Mouse (Mus musculus) kidney, postnatal 36 days (tissue): Measurements from ENCODE around the gene Cdc14b.
A peak's percentile ranks its signal among the peaks of the same experiment; 100 is the strongest.

Experiments used
- DNase-seq, 2 experiments: peaks; one replicate each; pipeline ENCODE4 v3.0.0; 2021 to 2022; ENCODE audit warnings: mixed read lengths in 2 of 2

Cdc14b gene

DNA sequence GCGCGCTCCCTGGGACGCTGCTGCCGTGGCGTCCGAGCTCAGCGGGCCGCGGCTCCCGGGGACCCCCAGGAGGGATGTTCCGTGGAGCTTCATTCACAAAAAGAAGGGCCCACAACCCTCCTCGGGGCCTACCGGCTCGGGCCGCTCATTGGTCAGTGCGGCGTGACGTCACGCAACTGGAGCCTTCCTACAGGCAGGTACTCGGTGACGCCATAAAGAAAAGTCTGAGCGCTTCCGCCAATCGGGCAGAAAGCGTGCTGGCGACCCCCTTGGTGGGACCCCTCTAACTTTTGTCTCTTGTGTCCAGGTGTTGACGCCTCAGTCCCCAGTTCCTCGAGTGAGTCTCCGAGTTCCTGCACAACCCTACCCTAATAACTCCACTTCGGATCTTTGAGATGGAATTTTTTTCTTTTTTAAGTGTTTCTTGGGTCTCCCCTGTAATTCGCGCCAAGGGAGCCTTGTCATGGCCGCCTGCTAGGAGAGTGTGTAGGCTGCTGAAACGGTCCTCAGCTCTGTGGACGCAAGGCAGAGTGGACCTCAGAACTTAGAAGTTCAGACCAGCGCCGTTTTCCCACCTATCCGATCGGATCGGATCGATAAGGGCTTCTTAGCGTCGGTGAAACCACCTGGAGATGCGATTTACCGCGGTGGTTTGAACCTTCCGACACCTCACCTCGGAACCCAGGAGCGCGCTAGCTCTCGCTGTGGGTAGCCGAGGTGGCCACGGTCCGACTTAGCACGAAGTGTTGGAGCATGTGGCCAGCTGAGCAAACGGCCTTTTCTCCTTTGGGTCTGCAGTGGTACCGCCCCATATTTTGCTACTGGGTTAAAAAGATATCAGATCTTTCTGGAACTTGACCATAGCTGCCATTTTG lies at the start of gene Cdc14b:
Gene Cdc14b, minus strand, starts transcription at position 412 of the 875 bp plus-strand sequence.
- DNase-seq, result peak; percentile 87 to 89

DNA sequence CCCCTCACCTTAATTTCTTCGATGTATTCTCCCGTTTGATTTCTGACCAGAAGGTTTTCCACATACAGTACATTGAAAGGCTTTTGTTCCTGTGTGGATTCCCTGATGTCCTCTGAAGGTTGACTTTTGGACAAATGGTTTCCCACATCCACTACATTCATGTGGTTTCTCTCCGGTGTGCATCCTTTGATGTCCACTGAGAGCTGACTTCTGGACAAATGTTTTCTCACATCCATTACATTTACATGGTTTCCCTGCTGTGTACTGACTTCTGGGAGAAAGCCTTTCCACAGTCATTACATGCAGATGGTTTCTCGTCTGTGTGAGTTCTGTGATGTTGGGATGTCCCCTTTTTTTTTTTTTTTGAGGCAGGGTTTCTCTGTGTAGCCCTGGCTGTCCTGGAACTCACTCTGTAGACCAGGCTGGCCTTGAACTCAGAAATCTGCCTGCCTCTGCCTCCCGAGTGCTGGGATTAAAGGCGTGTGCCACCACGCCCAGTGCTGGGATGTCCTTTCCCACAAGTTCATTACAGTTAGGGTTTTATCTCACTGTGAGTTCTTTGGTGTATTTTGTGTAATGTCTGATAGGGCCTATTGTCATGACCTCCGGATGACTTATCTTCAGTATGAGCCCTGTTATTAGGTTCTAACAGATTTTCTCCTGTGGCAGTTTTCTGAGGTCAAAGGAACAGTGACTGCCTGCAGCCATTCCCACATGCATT lies 47.6 kb upstream of the Cdc14b start:
- DNase-seq, result no peak

DNA sequence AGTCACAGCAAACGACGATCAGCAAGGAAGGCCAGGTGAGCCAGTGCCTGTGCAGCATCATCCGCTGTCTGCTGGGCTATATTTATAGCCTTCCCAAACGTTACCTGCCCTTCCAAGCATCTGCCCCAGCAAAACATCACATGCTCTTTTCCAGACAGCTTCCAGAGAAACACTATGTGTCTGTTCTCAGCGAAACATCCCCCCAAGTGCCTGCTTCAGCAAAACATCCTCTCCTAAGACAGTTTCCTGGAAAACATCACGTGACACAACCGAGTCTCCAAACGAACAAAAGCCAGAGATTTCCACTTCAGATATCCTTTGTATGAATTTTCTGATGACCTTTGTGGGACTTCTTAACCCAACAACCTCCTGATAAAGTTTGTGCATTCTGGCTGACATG lies 45.2 kb upstream of the Cdc14b start:
- DNase-seq, result peak; percentile 14 to 27

DNA sequence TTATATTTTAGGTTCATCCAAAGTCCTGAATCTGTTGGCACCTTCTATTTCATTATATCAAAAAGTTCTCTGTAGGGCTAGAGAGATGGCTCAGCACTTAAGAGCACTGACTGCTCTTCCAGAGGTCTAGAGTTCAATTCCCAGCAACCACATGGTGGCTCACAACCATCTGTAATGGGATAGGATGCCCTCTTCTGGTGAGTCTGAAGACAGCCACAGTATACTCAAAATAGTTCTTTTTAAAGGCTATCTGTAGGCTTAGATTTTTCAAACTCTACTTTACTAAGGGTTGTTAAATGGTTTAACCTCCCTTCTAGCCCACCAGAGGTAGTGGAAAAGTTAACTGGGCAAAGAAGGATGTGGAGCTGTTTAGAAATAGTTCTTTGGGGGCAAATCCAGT lies 44.7 kb upstream of the Cdc14b start:
- no peak for DNase-seq

DNA sequence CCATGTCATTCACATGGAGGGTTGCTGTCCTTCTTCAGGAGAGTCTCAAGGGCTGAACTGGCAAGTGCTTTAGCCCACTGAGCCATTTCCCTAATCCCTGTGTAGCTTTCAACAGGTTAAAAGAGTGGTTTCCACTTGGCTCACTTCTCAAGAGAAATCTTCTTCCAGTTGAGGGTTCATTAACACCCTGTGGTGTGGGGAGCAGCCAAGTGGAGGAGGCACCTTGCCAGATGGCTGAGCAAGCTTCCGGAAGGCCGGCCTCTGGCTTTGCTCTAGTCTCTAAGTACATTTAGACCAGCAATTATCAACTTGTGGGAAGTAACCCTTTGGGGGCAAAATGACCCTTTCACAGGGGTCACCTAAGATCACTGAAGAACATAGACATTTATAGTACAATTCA lies 43.3 kb upstream of the Cdc14b start:
- peak; percentile 77 to 85 for DNase-seq

DNA sequence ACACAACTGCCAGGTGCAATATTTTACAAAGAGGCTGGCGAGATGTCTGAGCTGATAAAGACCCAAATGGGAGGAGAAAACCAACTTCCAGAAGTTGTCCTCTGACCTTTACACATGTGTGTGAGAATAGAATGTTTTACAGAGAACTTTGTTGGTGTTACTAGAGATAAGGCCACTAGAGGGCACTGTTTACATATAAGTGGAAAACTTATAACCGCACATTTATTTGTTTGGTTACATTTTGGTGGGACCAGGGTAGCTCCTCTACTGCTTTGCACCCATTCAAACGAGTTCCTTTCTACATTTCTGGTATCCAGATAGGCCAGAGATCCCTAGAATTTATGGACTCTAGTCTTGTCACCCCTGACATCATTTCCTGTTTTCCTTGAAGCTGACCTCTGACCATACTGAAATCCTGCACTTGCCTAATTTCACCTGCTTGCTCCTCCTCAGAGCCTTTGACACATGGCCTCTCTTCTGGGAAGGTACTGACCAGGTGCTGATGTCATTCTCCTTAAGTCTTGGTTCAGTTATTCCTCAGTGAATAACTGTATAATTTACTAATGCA lies 40.5 kb upstream of the Cdc14b start:
- DNase-seq, result peak; percentile 14 to 62

DNA sequence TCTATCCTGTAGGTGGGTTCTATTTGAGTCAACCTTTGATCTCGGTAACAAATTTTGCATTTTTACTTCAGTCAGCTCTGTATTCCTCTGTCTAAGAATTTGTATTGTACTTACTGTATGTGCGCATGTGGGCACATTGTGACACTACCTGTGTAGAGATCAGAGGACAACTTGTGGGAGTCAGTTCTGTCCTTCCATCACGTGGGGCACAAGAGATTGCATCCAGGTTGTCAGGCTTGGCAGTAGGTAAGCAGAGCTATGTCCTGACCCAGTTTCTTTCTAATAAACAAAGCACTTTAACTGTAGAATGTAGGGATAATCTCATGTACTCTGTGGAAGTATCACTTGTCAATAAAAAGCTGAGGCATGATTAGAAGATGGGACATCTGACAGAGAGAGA lies 39.0 kb upstream of the Cdc14b start:
- no peak for DNase-seq

DNA sequence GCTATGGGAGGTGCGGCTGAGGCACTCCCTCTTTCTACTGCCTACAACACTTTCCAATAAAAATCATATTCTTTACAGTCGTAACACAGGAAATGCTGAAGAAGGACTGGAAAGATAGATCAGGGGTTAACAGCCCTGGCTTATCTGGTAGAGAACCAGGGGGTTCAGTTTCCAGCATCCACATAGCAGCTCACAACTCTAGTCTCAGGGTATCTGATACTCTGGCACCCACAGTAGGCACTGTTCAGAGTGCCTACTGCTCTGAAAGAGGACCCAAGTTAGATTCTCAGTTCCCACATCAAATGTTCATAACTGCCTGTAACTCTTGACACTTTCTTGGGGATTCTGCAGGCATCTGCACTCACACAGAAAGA lies 37.8 kb upstream of the Cdc14b start:
- no peak for DNase-seq

DNA sequence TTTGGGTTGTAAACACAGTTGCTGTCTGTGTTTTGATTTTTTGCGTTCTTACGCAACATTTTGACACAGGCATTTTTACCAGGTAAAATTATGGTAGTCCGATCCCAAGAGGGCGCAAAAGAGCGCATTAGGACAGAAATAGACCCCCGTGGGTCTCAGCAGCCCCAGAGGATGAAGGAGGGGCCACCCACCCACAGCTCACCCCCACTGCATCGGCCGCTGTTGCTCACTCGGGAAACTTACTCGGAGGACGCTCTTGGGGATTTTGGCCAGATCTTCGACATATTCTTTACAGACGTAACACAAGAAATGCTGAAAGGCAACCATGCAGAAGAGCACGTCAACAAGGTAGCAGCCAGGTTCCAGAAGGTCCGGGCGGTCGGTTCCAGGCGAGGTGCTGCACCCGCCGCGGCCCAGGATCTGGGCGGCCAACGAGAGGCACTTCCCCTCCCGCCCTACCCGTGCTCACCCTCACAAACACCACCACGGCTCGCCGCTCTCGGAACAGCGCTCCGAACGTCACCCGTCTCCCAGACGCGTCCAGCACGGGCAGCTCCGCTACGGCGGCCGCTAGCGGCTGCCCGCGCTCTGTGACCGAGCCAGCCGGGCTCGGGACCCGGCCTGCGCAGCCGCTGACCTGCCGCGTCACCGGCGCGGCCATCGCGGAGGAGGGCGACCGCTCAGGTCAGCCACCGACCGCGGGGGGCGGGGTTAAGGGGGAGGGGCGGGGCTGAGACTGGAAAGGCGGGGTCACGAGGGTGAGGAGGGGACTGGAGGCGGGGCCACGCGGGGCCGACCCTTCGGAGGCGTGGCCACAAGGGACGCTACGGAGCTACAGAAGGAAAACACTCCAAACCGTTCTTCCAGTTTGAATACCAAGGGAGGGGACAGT lies 37.2 kb upstream of the Cdc14b start, which contains the start of gene Aaed1:
Gene Aaed1, minus strand, starts transcription at position 687 of the 892 bp plus-strand sequence.
- peak; percentile 94 to 96 for DNase-seq

DNA sequence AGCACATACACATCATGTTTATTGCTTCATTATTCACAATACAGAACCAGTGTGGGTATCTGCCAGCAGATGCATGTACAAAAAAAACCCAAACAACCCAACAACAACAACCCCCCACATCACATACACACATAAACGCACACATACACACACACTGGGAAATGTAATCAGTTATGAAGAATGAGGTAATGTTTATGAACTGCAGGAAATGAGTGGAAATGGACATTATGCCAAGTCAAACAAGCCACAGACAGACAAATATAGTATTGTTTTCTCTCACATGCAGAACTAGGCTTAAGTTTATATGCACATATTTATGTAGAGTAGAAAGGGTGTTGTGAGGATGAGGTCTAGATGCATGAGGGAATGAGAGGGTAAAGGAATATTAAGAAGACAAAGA lies 36.2 kb upstream of the Cdc14b start:
- DNase-seq, result no peak

DNA sequence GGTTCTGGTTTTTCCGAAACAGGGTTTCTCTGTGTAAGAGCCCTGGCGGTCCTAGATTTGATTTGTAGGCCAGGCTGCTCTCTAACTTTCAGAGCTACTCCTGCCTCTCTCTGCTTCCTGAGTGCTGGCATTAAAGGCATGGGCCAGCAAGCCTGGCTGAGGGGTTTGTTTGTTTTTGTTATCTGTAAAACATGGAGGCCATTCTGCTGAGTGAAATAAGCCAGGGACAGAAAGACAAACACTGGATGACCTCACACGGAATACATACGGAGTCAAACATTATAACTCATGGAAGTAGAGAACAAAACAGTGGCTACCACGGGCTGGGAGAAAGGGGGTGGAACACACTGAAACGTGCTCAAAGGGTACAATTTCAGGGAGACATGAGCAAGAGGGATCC lies 35.5 kb upstream of the Cdc14b start:
- no peak for DNase-seq

DNA sequence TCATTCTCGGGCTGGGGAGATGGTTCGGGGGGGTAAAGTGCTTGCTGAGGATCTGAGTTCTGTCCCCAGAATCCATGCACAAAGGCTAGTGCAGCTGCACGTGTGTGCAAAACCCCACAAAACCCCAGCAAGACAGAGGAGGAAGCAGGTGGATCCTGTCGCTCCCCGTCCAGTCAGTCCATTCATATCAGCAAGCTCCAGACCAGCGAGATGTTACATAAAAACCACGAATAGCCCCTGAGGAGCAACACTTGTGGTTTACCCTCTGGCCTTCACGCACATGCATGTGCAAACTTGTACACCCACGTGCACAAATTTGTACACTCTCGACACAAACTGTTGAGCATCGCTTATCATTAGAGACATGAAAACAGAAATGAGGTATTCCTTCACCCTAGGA lies 34.8 kb upstream of the Cdc14b start:
- no peak for DNase-seq

DNA sequence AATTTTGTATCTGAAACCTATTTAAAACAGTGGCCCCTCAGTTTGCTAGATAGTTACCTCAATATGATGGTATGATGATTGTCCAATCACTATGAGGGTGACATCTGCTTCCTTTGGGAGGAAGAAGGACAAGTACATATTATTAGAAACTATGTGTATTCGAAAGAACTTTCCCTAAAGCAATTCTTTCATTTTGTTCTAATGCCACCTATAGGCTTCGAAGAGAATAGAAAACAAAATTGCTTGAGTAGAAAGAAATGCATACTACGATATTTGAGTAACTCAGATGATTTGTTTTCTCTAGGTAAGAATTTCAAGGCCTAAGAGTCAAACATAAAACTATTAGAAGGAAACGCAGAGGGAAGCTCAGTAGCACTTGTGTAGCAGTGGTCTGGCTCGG lies 33.9 kb upstream of the Cdc14b start:
- no peak for DNase-seq

DNA sequence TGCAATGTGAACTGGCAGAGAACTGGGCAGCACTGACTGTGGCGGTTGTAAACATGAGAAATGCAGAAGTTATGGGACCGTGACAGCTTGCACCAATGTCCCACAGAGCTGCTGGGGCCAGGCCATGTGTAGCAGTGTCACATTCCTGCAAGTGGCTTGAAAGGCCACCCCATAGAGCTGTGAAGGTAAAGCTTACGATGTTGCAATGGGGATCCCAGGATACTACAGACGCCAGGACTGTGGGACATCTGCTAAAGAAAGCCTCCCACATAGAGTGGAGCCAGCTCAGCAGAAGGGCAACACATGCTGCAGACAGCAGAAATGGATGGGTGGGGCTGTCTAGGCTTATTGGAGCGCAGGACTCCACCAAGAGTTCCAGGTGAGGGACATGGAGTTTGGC lies 32.4 kb upstream of the Cdc14b start:
- no peak for DNase-seq

DNA sequence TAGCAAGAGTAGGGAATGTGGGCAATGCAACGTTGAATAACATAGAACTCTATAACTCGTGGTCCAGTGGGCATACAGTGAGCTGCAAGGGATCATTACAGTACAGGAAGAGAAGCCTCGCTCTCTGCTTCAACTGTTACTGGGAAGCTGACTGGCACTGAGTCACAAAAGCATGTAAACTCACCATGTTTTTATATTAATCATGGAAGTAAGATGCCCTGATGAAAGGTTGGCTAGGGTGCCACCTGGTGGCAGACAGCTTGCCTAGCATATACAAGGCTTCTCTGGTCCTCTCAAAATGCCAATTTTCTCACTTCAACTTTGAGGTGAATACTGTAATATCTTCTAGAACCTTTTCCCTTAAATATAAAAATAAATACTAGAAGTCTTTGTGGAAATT lies 31.0 kb upstream of the Cdc14b start:
- DNase-seq, result peak; percentile 49 to 84

DNA sequence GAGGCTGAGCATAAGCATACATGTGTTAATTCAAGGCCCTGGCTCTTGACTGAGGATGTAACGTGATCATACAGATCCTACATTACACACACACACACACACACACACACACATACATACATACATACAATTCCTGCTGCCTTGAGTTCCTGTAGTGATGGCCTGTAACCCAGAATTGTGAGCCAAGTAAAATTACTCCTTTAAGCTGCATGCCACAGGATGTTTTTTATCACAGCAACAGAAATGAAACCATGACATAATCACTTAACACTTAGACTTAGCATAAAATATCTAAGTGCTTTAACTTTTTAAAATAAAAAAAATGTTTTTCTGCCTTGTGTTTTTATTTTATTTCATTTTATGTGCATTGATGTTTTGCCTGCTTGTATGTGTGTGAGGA lies 24.0 kb upstream of the Cdc14b start:
- no peak for DNase-seq

DNA sequence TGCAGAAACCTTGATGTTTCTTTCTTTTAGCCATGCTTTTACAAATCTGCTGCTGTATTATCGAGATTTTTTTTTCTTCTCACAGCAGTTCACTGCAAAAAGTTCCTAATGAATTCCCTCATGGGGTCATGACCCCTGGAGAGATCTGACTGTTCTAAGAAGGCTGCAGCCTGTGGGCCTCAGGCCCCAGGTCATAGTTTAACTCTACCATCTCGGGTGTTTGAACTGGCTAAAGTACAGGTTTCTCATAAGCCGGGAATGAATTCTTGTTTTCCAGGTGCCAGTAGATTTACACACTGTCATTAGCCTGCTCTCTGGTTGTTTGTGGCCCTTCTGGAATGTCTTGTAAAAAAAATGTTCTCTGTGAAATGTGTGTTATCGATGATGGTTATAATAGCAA lies 11.7 kb upstream of the Cdc14b start:
- DNase-seq, result peak; percentile 34 to 51

DNA sequence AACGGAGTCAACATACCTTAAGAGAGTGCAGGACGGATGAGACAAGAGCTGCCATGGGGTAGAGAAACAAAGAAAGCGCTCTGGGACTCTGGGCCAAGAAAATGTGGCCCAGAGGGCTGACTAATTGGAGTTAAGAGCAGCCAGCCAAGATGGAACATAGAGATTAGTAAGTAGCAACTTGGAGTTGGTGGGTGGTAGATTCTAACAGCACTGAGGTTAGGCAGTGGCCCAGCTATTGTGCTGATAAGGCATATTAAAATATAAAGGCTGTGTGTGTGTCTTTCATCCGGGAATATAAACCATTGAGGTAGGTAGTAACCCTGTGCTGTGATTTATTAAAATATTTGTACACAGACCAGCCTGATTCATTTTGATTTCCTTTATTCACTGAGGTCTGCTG lies 11.2 kb upstream of the Cdc14b start:
- DNase-seq, result no peak

DNA sequence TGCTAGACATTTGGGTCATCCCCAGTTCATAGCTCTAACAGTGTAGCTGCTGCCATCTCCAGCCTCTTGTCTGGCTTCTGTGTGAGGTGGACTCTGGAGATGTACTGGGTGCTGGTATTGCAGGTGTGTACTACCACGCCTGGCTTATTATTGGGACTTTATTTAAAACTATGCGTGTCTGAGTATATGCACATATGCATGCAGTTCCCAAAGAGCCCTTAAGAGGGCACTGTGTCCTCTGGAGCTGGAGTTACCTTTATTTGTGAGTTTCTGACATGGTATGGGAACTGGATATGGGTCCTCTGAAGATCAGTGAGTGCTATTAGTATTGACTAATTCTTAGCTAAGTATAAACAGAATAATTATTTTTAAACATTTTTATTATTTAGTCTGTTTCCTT lies 9.6 kb upstream of the Cdc14b start:
- no peak for DNase-seq

DNA sequence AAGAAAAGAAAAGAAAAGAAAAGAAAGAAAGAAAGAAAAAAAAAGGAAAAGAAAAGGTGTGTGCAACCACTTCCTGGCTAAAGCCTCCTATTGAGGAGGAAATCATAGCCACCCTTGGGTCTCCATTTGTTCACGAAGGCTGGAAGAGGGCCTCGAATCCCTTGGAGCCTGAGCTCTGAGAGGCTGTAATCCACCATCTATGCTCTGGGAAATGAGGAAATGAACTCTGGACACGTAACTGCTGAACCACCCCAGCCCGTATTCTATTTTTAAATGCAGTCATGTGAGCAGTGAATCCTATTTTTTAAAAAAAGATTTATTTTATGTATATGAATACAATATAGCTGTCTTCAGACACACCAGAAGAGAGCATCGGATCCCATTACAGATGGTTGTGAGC lies 5.8 kb upstream of the Cdc14b start:
- no peak for DNase-seq

DNA sequence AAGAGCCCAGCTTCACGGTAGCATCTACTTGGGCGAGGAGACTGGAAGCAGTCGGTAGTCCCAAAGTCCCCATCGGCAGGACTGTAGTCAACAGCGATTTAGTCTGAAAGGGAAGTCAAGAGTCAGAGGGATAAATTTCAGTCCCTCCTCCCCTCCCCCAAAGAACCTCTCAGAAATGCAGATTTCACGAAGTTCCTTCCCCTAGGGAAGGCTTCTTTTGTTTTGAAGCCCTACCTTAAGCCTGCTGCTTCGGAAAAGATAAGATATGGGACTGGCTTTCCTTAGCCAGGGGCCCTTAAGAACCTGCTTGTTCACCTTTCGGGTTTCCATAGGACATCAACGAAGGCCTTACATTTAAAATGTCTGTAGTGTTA lies 651 bp upstream of the Cdc14b start:
- DNase-seq, result no peak

DNA sequence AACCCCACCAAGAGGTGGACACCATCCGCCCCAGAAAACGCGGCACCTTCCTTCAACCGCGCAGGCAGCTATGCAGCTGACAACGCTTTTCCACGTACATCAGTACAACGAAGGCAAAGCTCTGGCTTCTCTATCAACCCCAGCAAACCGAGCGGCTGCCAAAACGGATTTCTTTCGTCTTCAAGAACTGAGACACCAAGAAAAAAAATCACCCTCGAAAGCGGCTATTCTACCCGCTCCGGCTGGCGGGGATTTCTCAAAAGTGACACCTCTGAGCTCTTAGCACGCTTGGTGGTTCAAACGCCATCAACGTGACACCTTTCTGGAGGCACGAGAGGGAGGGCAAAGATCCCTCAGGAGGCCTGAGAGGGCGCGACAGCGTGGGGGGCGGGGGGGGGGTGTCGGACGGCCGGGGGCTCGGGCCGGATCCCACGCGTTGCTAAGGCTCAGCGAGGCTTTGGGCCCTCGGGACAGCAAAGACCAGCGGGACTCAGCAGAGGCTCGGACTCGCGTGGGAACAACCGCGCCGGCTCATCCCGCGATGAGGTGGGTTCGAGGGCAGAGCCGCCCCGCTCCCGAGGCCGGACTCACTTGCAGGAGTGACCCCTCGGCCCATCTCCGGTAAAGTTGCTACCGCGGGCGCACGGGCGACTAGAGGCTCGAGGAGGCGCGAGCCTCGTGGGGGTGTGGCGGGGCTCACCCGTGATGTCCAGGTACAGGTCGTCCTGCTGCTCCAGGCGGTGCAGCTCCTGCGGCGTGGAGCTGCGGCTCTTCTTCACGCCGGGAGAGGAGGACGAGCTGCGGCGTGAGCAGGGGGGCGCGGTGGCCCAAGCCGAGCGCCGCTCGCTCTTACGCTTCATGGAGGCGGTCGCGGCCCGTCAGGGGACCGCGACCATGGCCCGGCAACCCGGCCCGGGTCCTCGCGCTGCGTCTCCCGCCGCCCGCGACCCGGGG lies 922 bp downstream of the Cdc14b start:
- peak in 1 of 2 experiments; percentile 49 for DNase-seq
